Mouse (Mus musculus): ENCODE data around the gene Ptn. TPM values are rescaled to one million over a fixed set of nuclear protein-coding genes. Genes with fewer than 3 reads are reported as not detected.

The Ptn gene
- polyA plus RNA-seq, 1 experiment: 0.94 TPM

GRCm38 (mm10) chr6:36672399-36673221, 137.4 kb downstream of the Ptn start:
- H3K4me3 ChIP-seq (ENCODE audit: control insufficient read depth, low read depth, low read length): no peak overlapping the region
- H3K27ac ChIP-seq (ENCODE audit: control insufficient read depth, insufficient read depth, low read depth, low read length): no peak overlapping the region
- H3K36me3 ChIP-seq (ENCODE audit: control insufficient read depth, insufficient read depth, low read length): no peaks in the 10 kb centered on the region
- H3K27me3 ChIP-seq (ENCODE audit: control insufficient read depth, insufficient read depth, low read length): no peaks in the 10 kb centered on the region
- no peaks in the 10 kb centered on the region for H3K4me1 ChIP-seq (ENCODE audit: control insufficient read depth, insufficient read depth, low read length)
- TF ChIP-seq POLR2A (IDR thresholded peaks at IDR 0.05; ENCODE audit: control insufficient read depth, low read depth, low read length): no peak
- TF ChIP-seq CTCF (IDR thresholded peaks at IDR 0.05; ENCODE audit: control insufficient read depth, insufficient read depth, insufficient replicate concordance, low read depth, low read length): no peak

GRCm38 (mm10) chr6:36671274-36671673, 138.7 kb downstream of the Ptn start:
- no peaks in the 10 kb centered on the region for H3K27me3 ChIP-seq (ENCODE audit: control insufficient read depth, insufficient read depth, low read length)
- TF ChIP-seq CTCF (IDR thresholded peaks at IDR 0.05; ENCODE audit: control insufficient read depth, insufficient read depth, insufficient replicate concordance, low read depth, low read length) (no peak), POLR2A (IDR thresholded peaks at IDR 0.05; ENCODE audit: control insufficient read depth, low read depth, low read length) (no peak)
- no peak overlapping the region for H3K4me3 ChIP-seq (ENCODE audit: control insufficient read depth, low read depth, low read length)
- H3K4me1 ChIP-seq (ENCODE audit: control insufficient read depth, insufficient read depth, low read length): no peaks in the 10 kb centered on the region
- H3K36me3 ChIP-seq (ENCODE audit: control insufficient read depth, insufficient read depth, low read length): no peaks in the 10 kb centered on the region
- no peak overlapping the region for H3K27ac ChIP-seq (ENCODE audit: control insufficient read depth, insufficient read depth, low read depth, low read length)

All from testis, adult 2 months (tissue).